Mouse (Mus musculus) retina, adult 2 months (tissue): ENCODE data around the gene Ntm.

Source experiments
- DNase-seq: peaks from one replicate; pipeline ENCODE4 v3.0.0-alpha.2; 2012; ENCODE audit warnings: low read depth, low spot score

Gene Ntm

DNA sequence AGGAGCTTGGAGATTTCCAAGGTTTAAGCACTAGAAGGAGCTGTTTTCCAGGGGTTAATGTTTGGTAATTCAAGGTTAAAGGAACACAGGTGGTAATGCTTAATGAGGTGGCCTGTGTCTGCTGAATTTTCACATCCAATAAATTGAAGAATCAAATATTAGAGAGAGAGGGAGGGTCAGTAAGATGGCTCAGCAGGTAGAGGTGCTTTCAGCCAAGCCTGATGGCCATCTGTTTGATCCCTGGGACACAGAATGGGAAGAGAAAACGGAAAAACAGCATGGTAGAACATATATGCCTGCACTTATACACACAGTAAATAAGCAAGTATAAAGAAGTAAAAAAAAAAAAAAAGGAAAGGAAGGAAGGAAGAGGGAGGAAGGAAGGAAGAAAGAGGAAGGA is 890.9 kb downstream of the Ntm start:
- DNase-seq, result no peak

DNA sequence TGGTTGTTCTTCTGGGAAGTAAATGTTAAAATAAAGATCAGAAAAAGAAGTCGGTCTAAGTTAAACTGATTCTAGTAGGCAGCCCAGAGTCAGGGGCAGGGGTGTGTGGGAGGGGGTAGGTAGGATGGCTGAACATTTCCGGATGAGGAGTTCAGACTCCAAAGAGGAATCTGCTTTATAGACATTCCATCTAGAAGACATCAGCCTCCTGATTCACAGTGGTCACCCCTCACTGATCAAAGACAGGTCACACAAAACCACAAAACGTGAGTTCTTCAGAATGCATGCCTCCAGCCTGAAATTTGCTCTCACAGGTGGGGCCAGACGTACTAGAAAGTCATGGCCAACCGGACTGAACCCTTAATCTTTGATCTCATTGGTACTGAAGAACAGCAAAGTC is 895.4 kb downstream of the Ntm start:
- DNase-seq, result no peak

DNA sequence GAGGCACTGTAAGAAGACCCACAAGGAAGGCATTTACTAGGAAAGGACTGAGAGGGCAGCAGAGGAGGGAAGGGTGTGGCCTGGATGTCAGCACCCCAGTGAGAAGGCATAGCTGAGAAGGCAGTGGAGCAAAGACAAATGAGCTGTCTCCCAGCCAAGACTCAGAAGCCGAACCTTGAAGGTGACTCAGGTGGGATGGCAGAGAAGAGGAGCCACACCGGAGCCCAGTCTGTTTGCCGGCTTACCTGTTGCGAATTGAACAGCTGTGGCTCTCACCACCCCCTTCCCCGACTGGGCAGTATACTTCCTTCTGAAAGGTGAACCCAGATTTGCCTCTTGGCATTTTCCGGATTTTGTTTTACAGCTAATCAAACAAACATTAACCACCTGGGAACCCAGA is 902.6 kb downstream of the Ntm start:
- no peak for DNase-seq

DNA sequence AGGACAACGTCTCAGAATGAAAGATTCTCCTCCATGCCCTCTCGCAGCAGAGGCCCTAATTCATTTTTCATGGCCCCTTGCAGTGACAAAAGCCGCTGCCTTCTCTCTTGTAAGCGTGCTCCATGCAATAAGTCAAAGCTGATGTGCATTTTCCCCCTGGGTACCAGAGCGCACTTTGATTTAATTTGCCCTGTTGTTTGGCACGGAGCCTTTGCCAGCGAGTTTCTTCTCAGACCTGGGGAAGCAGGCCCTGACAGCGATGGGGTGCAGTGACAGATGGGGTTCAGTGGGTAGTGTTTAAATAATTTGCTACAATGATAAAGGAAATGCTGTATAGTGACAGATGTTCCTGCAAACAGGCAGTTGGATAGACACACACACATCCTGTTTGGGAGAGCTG is 904.1 kb downstream of the Ntm start:
- DNase-seq, result no peak

- DNase-seq, result no peak
Measured at GRCm38 (mm10) chr9:29055637-29056036, 907.3 kb downstream of the Ntm start.

DNA sequence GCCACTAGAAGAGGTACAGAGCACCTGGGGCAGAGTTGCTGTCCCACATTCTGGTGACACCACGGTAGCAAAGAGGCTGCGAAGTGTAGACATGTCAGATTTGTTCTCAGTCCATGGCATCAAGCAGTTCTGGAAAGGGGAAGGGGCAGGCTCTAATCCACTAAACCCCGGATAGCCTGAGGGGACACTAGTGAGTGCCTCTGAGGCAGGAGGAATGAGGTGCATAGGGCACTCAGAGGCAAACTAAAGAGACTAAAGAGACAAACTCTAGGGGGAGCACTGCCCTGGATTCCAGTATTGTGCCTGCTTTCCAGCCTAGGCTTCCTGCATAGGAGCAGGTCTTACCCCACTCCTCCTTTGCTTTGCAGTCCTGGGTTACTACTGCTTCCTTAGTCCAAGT is 926.5 kb downstream of the Ntm start:
- DNase-seq, result no peak

DNA sequence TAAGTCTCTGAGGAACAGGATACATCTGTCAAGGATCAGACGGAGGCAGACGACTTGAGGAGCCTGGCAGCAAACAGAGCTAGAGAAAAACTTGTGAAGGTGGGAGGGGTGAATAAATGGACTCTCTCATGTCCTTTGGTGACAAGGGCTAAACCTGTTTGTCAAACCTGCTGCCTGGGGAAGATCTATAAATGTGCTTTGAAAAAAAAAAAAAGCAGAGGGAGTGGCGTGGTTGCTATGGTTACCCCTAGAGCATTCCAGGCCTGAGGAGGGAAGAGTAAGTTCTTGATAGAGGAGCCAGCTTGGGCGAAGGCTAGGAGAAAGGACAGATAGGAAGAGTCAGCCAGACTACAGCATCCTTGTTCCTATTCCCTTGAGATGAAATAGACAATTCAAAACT is 926.9 kb downstream of the Ntm start:
- no peak for DNase-seq

GRCm38 (mm10) chr9:29026410-29026809 is 936.5 kb downstream of the Ntm start:
- no peak for DNase-seq

GRCm38 (mm10) chr9:29025603-29026002 is 937.3 kb downstream of the Ntm start:
- no peak for DNase-seq

- no peak for DNase-seq
Measured at GRCm38 (mm10) chr9:29025104-29025503, 937.8 kb downstream of the Ntm start.

DNA sequence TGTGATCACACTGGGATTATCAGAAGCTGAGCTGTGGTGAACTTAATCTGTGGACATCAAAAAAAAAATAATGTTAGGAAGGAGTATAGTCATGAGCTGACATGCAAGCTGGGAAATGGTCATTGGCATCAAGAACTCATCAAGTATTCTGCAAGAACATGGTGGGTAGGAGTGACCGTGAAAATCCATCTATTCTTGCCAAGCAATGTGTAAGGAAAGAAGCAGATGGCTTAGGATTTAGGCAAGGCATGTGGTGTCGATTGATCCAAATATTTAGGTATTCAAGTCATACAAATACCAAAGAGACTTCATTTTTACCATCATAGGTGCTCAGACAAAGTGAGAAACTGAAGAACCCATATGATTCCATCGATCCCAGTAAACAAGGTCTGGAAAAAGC is 946.1 kb downstream of the Ntm start:
- DNase-seq, result no peak

DNA sequence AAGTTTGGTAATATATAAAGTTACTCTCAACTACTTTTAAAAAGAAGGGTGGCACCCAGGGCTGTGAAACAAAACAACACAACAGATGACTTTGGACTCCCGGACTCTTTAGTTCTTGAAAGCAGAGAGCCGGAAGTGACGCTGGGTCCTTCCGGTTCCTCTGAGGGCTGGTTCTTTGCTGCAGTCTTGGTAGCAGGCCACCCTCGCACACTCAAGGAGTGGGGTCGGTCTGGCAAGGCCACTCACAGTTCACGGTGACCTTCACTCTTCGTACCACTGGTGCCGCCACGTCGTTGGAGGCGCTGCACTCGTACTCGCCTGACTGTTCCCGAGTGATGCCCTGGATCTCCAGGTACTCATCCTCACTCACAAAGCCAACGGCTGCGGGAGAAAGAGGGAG is 949.1 kb downstream of the Ntm start:
- no peak for DNase-seq

DNA sequence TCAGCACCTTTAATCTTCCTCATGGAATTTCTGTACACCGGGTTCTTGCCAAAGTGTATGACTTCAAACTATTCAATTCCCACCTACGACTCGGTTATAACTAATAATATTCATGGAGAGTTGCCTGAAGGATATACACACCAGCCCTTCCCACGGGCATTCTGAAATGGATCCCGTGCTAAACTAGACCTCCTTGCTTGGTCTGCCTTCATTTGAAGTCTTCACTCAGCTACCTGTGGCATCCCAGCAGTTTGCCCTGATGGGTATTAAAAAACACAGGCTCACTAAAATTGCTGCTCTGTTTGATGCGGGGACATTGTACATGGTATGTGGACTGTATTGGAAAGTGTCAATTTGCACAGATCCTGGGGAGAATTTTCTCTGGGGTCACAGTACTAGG is 950.4 kb downstream of the Ntm start:
- DNase-seq, result no peak

DNA sequence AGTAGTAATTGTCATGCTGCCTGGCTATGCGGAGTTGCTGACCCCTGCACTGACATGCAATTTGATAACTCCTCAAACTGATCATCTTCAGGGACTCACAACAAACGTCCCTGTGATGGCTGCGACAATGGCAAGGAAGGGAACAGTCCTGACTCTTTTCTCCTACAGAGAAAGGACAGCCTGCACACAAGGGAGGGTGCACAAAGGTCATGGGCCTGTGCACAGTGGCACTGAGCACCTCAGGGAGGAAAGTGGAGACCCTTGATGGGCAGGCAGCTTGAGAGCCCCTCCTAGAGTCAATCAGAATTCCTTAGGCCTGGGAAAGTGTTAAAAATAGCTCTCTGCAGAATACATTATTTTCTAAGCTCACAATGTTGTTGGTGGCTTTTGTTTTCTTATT is 951.5 kb downstream of the Ntm start:
- DNase-seq, result no peak

DNA sequence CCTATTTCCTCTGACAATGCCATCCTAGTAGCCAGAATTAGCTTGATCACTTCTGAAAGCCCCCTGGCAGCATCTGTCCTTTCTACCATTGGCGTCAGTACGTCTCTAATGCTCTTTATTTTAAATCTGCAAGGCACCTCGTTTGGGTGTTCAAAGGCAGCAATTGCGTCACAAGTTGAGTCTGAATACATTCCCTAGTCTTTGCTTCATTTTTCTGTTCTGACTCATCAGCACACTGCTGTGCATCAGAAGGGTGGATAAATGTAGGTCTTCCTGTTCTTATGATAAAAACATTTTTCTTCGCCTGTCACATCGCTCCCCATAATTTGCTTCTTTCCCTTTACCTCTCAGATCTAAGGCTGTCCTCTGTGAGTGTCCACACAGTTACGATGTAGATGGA is 958.4 kb downstream of the Ntm start:
- DNase-seq, result no peak

DNA sequence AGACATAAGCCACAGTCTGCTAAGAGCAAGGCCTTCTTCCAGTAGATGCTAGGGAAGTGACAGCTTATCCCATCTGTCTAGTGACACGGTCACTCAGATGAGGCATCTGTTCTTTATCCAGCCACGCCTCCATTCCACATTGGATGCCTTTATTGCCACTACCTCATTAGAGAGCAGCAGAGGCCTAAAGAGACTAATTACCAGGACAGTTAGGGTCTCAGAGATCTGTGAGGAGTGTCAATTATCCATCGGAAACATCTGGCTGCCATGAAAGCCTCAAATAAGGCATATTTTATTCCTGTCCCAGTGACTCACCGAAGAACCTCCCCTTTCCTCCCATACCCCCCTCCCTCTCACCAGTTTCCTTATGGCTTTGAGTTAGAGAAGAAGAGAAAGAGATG is 963.0 kb downstream of the Ntm start:
- no peak for DNase-seq

GRCm38 (mm10) chr9:28977275-28977674 is 985.7 kb downstream of the Ntm start:
- DNase-seq, result no peak

- DNase-seq, result no peak
Measured at GRCm38 (mm10) chr9:28969455-28969854, 993.5 kb downstream of the Ntm start.
